Mouse (Mus musculus): ENCODE results near the gene Kcns1. TPM values are rescaled to one million over a fixed set of nuclear protein-coding genes. Genes with fewer than 3 reads are reported as not detected.

Gene Kcns1
- polyA plus RNA-seq, 1 experiment, result not detected

- TF ChIP-seq CEBPB (IDR thresholded peaks at IDR 0.05; ENCODE audit: insufficient read depth, poor library complexity, severe bottlenecking) (no peak), USF1 (IDR thresholded peaks at IDR 0.05; ENCODE audit: low read depth) (no peak), MYOD1 (IDR thresholded peaks at IDR 0.05; ENCODE audit: control insufficient read depth in 1 of 3, insufficient read length in 2 of 3, low read depth in 2 of 3) (no peak), MAX (IDR thresholded peaks at IDR 0.05; ENCODE audit: low read depth) (no peak), TCF12 (IDR thresholded peaks at IDR 0.05; ENCODE audit: insufficient read depth, poor library complexity, severe bottlenecking) (no peak), REST (IDR thresholded peaks at IDR 0.05; ENCODE audit: insufficient read depth, insufficient read length) (no peak), TCF3 (IDR thresholded peaks at IDR 0.05; ENCODE audit: insufficient read length, low read depth) (no peak), SRF (IDR thresholded peaks at IDR 0.05; ENCODE audit: control insufficient read depth, insufficient read length, low read depth) (no peak), POLR2AphosphoS2 (IDR thresholded peaks at IDR 0.05; ENCODE audit: insufficient read length, low read depth) (no peak), POLR2A (IDR thresholded peaks at IDR 0.05; ENCODE audit: insufficient read length, low read depth) (no peak), E2F4 (IDR thresholded peaks at IDR 0.05; ENCODE audit: insufficient read depth) (no peak), MYOG (IDR thresholded peaks at IDR 0.05; ENCODE audit: control insufficient read depth in 1 of 3, insufficient read depth in 1 of 3, insufficient read length in 2 of 3, low read depth in 2 of 3) (no peak)
- H3K4me2 ChIP-seq (ENCODE audit: low read depth), result no peak overlapping the region
- H3K27me3 ChIP-seq (ENCODE audit: control insufficient read depth, insufficient read depth, insufficient read length), result peaks cover 75% of the 10 kb centered on the region
- no peak overlapping the region for H3ac ChIP-seq (ENCODE audit: control insufficient read depth, insufficient read length)
- H3K79me2 ChIP-seq (ENCODE audit: control insufficient read depth, insufficient read depth), result no peaks in the 10 kb centered on the region
- H3K4me3 ChIP-seq, result no peak overlapping the region
- no peaks in the 10 kb centered on the region for H3K36me3 ChIP-seq (ENCODE audit: control insufficient read depth, insufficient read depth)
Measured at GRCm38 (mm10) chr2:164192279-164192678, 21.4 kb upstream of the Kcns1 start.

GRCm38 (mm10) chr2:164190576-164190975, 19.7 kb upstream of the Kcns1 start, which contains the start of gene Wfdc12:
TSS of gene Wfdc12 (minus strand) at chr2:164190608.
- Histone ChIP-seq H3ac (ENCODE audit: control insufficient read depth, insufficient read length) (no peak within 1 kb of the TSS), H3K4me3 (no peak within 1 kb of the TSS), H3K36me3 (ENCODE audit: control insufficient read depth, insufficient read depth) (no peaks in the 10 kb centered on the region), H3K4me2 (ENCODE audit: low read depth) (no peak within 1 kb of the TSS), H3K27me3 (ENCODE audit: control insufficient read depth, insufficient read depth, insufficient read length) (peaks cover 62% of the 10 kb centered on the region), H3K79me2 (ENCODE audit: control insufficient read depth, insufficient read depth) (no peaks in the 10 kb centered on the region)
- no peak for TF ChIP-seq USF1 (IDR thresholded peaks at IDR 0.05; ENCODE audit: low read depth)
- no peak for TF ChIP-seq MAX (IDR thresholded peaks at IDR 0.05; ENCODE audit: low read depth)
- no peak for TF ChIP-seq SRF (IDR thresholded peaks at IDR 0.05; ENCODE audit: control insufficient read depth, insufficient read length, low read depth)
- no peak for TF ChIP-seq REST (IDR thresholded peaks at IDR 0.05; ENCODE audit: insufficient read depth, insufficient read length)
- no peak for TF ChIP-seq TCF12 (IDR thresholded peaks at IDR 0.05; ENCODE audit: insufficient read depth, poor library complexity, severe bottlenecking)
- TF ChIP-seq MYOD1 (IDR thresholded peaks at IDR 0.05; ENCODE audit: control insufficient read depth in 1 of 3, insufficient read length in 2 of 3, low read depth in 2 of 3), result no peak
- no peak for TF ChIP-seq E2F4 (IDR thresholded peaks at IDR 0.05; ENCODE audit: insufficient read depth)
- TF ChIP-seq TCF3 (IDR thresholded peaks at IDR 0.05; ENCODE audit: insufficient read length, low read depth), result no peak
- no peak for TF ChIP-seq POLR2AphosphoS2 (IDR thresholded peaks at IDR 0.05; ENCODE audit: insufficient read length, low read depth)
- TF ChIP-seq MYOG (IDR thresholded peaks at IDR 0.05; ENCODE audit: control insufficient read depth in 1 of 3, insufficient read depth in 1 of 3, insufficient read length in 2 of 3, low read depth in 2 of 3), result no peak
- TF ChIP-seq CEBPB (IDR thresholded peaks at IDR 0.05; ENCODE audit: insufficient read depth, poor library complexity, severe bottlenecking), result no peak
- no peak for TF ChIP-seq POLR2A (IDR thresholded peaks at IDR 0.05; ENCODE audit: insufficient read length, low read depth)

GRCm38 (mm10) chr2:164188722-164189121, 17.8 kb upstream of the Kcns1 start:
- Histone ChIP-seq H3K36me3 (ENCODE audit: control insufficient read depth, insufficient read depth) (no peaks in the 10 kb centered on the region), H3K4me2 (ENCODE audit: low read depth) (no peak overlapping the region), H3K79me2 (ENCODE audit: control insufficient read depth, insufficient read depth) (no peaks in the 10 kb centered on the region), H3ac (ENCODE audit: control insufficient read depth, insufficient read length) (no peak overlapping the region), H3K27me3 (ENCODE audit: control insufficient read depth, insufficient read depth, insufficient read length) (peaks cover 47% of the 10 kb centered on the region), H3K4me3 (no peak overlapping the region)
- no peak for TF ChIP-seq E2F4 (IDR thresholded peaks at IDR 0.05; ENCODE audit: insufficient read depth)

GRCm38 (mm10) chr2:164184145-164184719, 13.3 kb upstream of the Kcns1 start:
- H3K27me3 ChIP-seq (ENCODE audit: control insufficient read depth, insufficient read depth, insufficient read length), result peaks cover 45% of the 10 kb centered on the region
- no peaks in the 10 kb centered on the region for H3K36me3 ChIP-seq (ENCODE audit: control insufficient read depth, insufficient read depth)
- H3K79me2 ChIP-seq (ENCODE audit: control insufficient read depth, insufficient read depth), result no peaks in the 10 kb centered on the region
- no peak overlapping the region for H3K4me2 ChIP-seq (ENCODE audit: low read depth)
- H3ac ChIP-seq (ENCODE audit: control insufficient read depth, insufficient read length), result no peak overlapping the region
- no peak overlapping the region for H3K4me3 ChIP-seq
- TF ChIP-seq USF1 (IDR thresholded peaks at IDR 0.05; ENCODE audit: low read depth) (no peak), CEBPB (IDR thresholded peaks at IDR 0.05; ENCODE audit: insufficient read depth, poor library complexity, severe bottlenecking) (no peak), POLR2AphosphoS2 (IDR thresholded peaks at IDR 0.05; ENCODE audit: insufficient read length, low read depth) (no peak), MYOG (IDR thresholded peaks at IDR 0.05; ENCODE audit: control insufficient read depth in 1 of 3, insufficient read depth in 1 of 3, insufficient read length in 2 of 3, low read depth in 2 of 3) (no peak), MYOD1 (IDR thresholded peaks at IDR 0.05; ENCODE audit: control insufficient read depth in 1 of 3, insufficient read length in 2 of 3, low read depth in 2 of 3) (no peak), SRF (IDR thresholded peaks at IDR 0.05; ENCODE audit: control insufficient read depth, insufficient read length, low read depth) (no peak), MAX (IDR thresholded peaks at IDR 0.05; ENCODE audit: low read depth) (no peak), REST (IDR thresholded peaks at IDR 0.05; ENCODE audit: insufficient read depth, insufficient read length) (no peak)

- Histone ChIP-seq H3ac (ENCODE audit: control insufficient read depth, insufficient read length) (no peak overlapping the region), H3K36me3 (ENCODE audit: control insufficient read depth, insufficient read depth) (no peaks in the 10 kb centered on the region), H3K4me3 (no peak overlapping the region), H3K79me2 (ENCODE audit: control insufficient read depth, insufficient read depth) (no peaks in the 10 kb centered on the region), H3K4me2 (ENCODE audit: low read depth) (no peak overlapping the region), H3K27me3 (ENCODE audit: control insufficient read depth, insufficient read depth, insufficient read length) (peaks cover 51% of the 10 kb centered on the region)
- no peak for TF ChIP-seq REST (IDR thresholded peaks at IDR 0.05; ENCODE audit: insufficient read depth, insufficient read length)
- TF ChIP-seq TCF12 (IDR thresholded peaks at IDR 0.05; ENCODE audit: insufficient read depth, poor library complexity, severe bottlenecking), result no peak
- TF ChIP-seq CEBPB (IDR thresholded peaks at IDR 0.05; ENCODE audit: insufficient read depth, poor library complexity, severe bottlenecking), result no peak
- no peak for TF ChIP-seq MYOD1 (IDR thresholded peaks at IDR 0.05; ENCODE audit: control insufficient read depth in 1 of 3, insufficient read length in 2 of 3, low read depth in 2 of 3)
- TF ChIP-seq POLR2AphosphoS2 (IDR thresholded peaks at IDR 0.05; ENCODE audit: insufficient read length, low read depth), result no peak
- TF ChIP-seq MAX (IDR thresholded peaks at IDR 0.05; ENCODE audit: low read depth), result no peak
- no peak for TF ChIP-seq E2F4 (IDR thresholded peaks at IDR 0.05; ENCODE audit: insufficient read depth)
- no peak for TF ChIP-seq MYOG (IDR thresholded peaks at IDR 0.05; ENCODE audit: control insufficient read depth in 1 of 3, insufficient read depth in 1 of 3, insufficient read length in 2 of 3, low read depth in 2 of 3)
- no peak for TF ChIP-seq TCF3 (IDR thresholded peaks at IDR 0.05; ENCODE audit: insufficient read length, low read depth)
- TF ChIP-seq SRF (IDR thresholded peaks at IDR 0.05; ENCODE audit: control insufficient read depth, insufficient read length, low read depth), result no peak
- no peak for TF ChIP-seq POLR2A (IDR thresholded peaks at IDR 0.05; ENCODE audit: insufficient read length, low read depth)
- no peak for TF ChIP-seq USF1 (IDR thresholded peaks at IDR 0.05; ENCODE audit: low read depth)
Measured at GRCm38 (mm10) chr2:164183340-164183739, 12.4 kb upstream of the Kcns1 start.
